Mouse (Mus musculus): Measurements from ENCODE around the gene Srp68.

DNA sequence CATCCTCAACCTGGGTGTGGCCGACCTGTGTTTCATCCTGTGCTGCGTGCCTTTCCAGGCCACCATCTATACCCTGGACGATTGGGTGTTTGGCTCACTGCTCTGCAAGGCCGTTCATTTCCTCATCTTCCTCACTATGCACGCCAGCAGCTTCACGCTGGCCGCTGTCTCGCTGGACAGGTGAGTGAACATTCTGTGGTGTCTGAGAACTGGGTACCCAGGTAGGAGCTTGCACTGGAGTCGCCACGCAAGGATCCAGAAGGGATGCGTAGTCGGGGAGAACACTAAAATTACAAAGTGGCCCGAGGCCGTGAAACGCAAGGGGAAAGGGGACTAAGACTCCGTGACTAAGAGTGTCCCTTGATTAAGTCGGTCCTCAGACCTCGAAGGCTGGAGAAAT, 7.7 kb upstream of the Srp68 start:
- no peak for TF ChIP-seq CTCF (IDR thresholded peaks at IDR 0.05; ENCODE audit: control insufficient read depth, insufficient read depth, insufficient read length)
- no peak for TF ChIP-seq MAX (IDR thresholded peaks at IDR 0.05)
- no peak for TF ChIP-seq MYOG (IDR thresholded peaks at IDR 0.05; ENCODE audit: control insufficient read depth, extremely low read depth, insufficient read length)
- TF ChIP-seq MYOD1 (IDR thresholded peaks at IDR 0.05; ENCODE audit: control insufficient read depth, insufficient read length, low read depth) = no peak

All from C2C12 (cell line).